Mouse (Mus musculus): ENCODE measurements around the gene Scamp3. TPM values are rescaled to one million over a fixed set of nuclear protein-coding genes. Genes with fewer than 3 reads are reported as not detected.

Gene Scamp3
- total and polyA plus RNA-seq, 3 experiments = 4.5 to 72.7 (median 12.5) TPM

GRCm38 (mm10) chr3:89144821-89145220 lies 32.5 kb upstream of the Scamp3 start:
- H3K79me2 ChIP-seq (replicated peaks; ENCODE audit: control insufficient read depth, extremely low read depth, insufficient read depth, poor library complexity, severe bottlenecking) = no peaks in the 10 kb centered on the region
- H3K9ac ChIP-seq (ENCODE audit: insufficient read depth, low read depth) = no peak overlapping the region
- H3K4me1 ChIP-seq (ENCODE audit: control insufficient read depth in 1 of 2, insufficient read depth in 2 of 2) = no peaks in the 10 kb centered on the region
- TF ChIP-seq KAT2A (IDR thresholded peaks at IDR 0.05; ENCODE audit: insufficient replicate concordance, low read length) (no peak), USF1 (IDR thresholded peaks at IDR 0.05; ENCODE audit: low read depth, low read length) (no peak), NELFE (IDR thresholded peaks at IDR 0.05; ENCODE audit: low read depth, low read length) (no peak), E2F4 (IDR thresholded peaks at IDR 0.05; ENCODE audit: insufficient replicate concordance, low read depth, low read length) (no peak), POLR2AphosphoS2 (IDR thresholded peaks at IDR 0.05; ENCODE audit: low read depth, low read length) (no peak), ZMIZ1 (IDR thresholded peaks at IDR 0.05; ENCODE audit: low read depth, low read length) (no peak), EP300 (IDR thresholded peaks at IDR 0.05; ENCODE audit: low read length) (no peak), MAZ (IDR thresholded peaks at IDR 0.05; ENCODE audit: low read depth, low read length) (no peak), BHLHE40 (IDR thresholded peaks at IDR 0.05; ENCODE audit: low read depth, low read length) (no peak), IRF4 (IDR thresholded peaks at IDR 0.05; ENCODE audit: low read depth, low read length) (no peak), MAFK (IDR thresholded peaks at IDR 0.05; ENCODE audit: insufficient replicate concordance, low read length) (no peak), JUN (IDR thresholded peaks at IDR 0.05; ENCODE audit: insufficient read depth, low read depth, low read length) (no peak)
- no peak overlapping the region for H3K27ac ChIP-seq (ENCODE audit: insufficient read depth, low read depth)
- in situ Hi-C loops (cut with MboI; ENCODE audit: low pct_ligation_motif_present, low pct_unique_long_range_greater_than_20kb, low sequenced_read_pairs) = no loop called here
- dilution Hi-C loops (cut with MboI; ENCODE audit: extremely low pct_ligation_motif_present, extremely low pct_unique_long_range_greater_than_20kb, low sequenced_read_pairs) = no loop called here
- H3K4me2 ChIP-seq (ENCODE audit: insufficient read depth, low read depth, poor library complexity, severe bottlenecking) = no peak overlapping the region
- no peak for DNase-seq (ENCODE audit: extremely low read depth)
- H3K36me3 ChIP-seq (replicated peaks in 1 of 2; ENCODE audit: control insufficient read depth in 1 of 2, insufficient read depth in 1 of 2, low read length in 1 of 2) = peaks cover 0 to 26% of the 10 kb centered on the region in 2 experiments
- no peaks in the 10 kb centered on the region for H3K9me3 ChIP-seq (replicated peaks; ENCODE audit: low read length)
- no peak overlapping the region for H3K4me3 ChIP-seq (replicated peaks in 1 of 3; ENCODE audit: low read depth in 2 of 3, low read length in 2 of 3, poor library complexity in 1 of 3)
- no peaks in the 10 kb centered on the region for H3K27me3 ChIP-seq (replicated peaks)

GRCm38 (mm10) chr3:89145566-89145965 lies 31.7 kb upstream of the Scamp3 start:
- dilution Hi-C loops (cut with MboI; ENCODE audit: extremely low pct_ligation_motif_present, extremely low pct_unique_long_range_greater_than_20kb, low sequenced_read_pairs) = no loop called here

More at GRCm38 (mm10) chr3:89145566-89145965, 31.7 kb upstream of the Scamp3 start:
- in situ Hi-C loops (cut with MboI; ENCODE audit: low pct_ligation_motif_present, low pct_unique_long_range_greater_than_20kb, low sequenced_read_pairs) = no loop called here
- Histone ChIP-seq H3K27me3 (replicated peaks) (no peaks in the 10 kb centered on the region), H3K9me3 (replicated peaks; ENCODE audit: low read length) (no peaks in the 10 kb centered on the region), H3K36me3 (replicated peaks in 1 of 2; ENCODE audit: control insufficient read depth in 1 of 2, insufficient read depth in 1 of 2, low read length in 1 of 2) (peaks cover 0 to 33% of the 10 kb centered on the region in 2 experiments), H3K9ac (ENCODE audit: insufficient read depth, low read depth) (no peak overlapping the region), H3K4me3 (replicated peaks in 1 of 3; ENCODE audit: low read depth in 2 of 3, low read length in 2 of 3, poor library complexity in 1 of 3) (no peak overlapping the region), H3K4me2 (ENCODE audit: insufficient read depth, low read depth, poor library complexity, severe bottlenecking) (no peak overlapping the region), H3K4me1 (ENCODE audit: control insufficient read depth in 1 of 2, insufficient read depth in 2 of 2) (no peaks in the 10 kb centered on the region), H3K27ac (ENCODE audit: insufficient read depth, low read depth) (no peak overlapping the region), H3K79me2 (replicated peaks; ENCODE audit: control insufficient read depth, extremely low read depth, insufficient read depth, poor library complexity, severe bottlenecking) (no peaks in the 10 kb centered on the region)
- no peak for DNase-seq (ENCODE audit: extremely low read depth)
- TF ChIP-seq EP300 (IDR thresholded peaks at IDR 0.05; ENCODE audit: low read length) = no peak
- no peak for TF ChIP-seq ELF1 (IDR thresholded peaks at IDR 0.05; ENCODE audit: low read depth, low read length)
- no peak for TF ChIP-seq RCOR1 (conservative IDR thresholded peaks at IDR 0.05; ENCODE audit: low read depth, low read length)
- no peak for TF ChIP-seq BHLHE40 (IDR thresholded peaks at IDR 0.05; ENCODE audit: low read depth, low read length)
- no peak for TF ChIP-seq CHD2 (IDR thresholded peaks at IDR 0.05; ENCODE audit: low read length)
- TF ChIP-seq RAD21 (IDR thresholded peaks at IDR 0.05; ENCODE audit: low read depth, low read length) = no peak
- no peak for TF ChIP-seq MYC (IDR thresholded peaks at IDR 0.05; ENCODE audit: low read depth, low read length)
